Mouse (Mus musculus) ES-Bruce4 (cell line): ENCODE results near the gene Gm48551.

Experiments
- CTCF ChIP-seq: IDR thresholded peaks from one replicate; pipeline ENCODE4 v1.8.1; 2011; ENCODE audit warnings: low read depth, low read length
- EP300 ChIP-seq: IDR thresholded peaks from 2 replicates; pipeline ENCODE4 v1.6.1; 2011; ENCODE audit warnings: low read depth, low read length; ENCODE audit not compliant: insufficient read depth
- POLR2A ChIP-seq: IDR thresholded peaks from one replicate; pipeline ENCODE4 v1.8.1; 2011; ENCODE audit warnings: low read length; ENCODE audit not compliant: insufficient read depth

- TF ChIP-seq POLR2A (no peak), CTCF (no peak), EP300 (no peak)
Measured at GRCm38 (mm10) chr10:81427804-81428506, 43.7 kb downstream of the Gm48551 start.
